Mouse (Mus musculus) large intestine, adult 2 months (tissue): ENCODE measurements at regions not wholly inside any gene's neighbourhood (a gene's known extent, or its start where the extent isn't known, plus 50 kb on each side); places are given as distances from the start of the nearest gene placed in this dataset.

Experiments
- DNase-seq: peaks from one replicate; pipeline ENCODE4 v3.0.0-alpha.2; 2012; ENCODE audit warnings: low read depth, low spot score
- WGBS: fragments of 180-500 bp; shearing (Covaris S2); methylation state at CpG from one replicate; pipeline ENCODE4 v1.1.7; 2018; 5-methylcytosine and 5-hydroxymethylcytosine counted together

GRCm38 (mm10) chr1:75873911-75874310, 327.8 kb downstream of the Slc4a3 start:
- 86% methylated on average over 6 of the region's 6 CpGs for WGBS
- no peak for DNase-seq

GRCm38 (mm10) chr1:75877209-75877608, 331.1 kb downstream of the Slc4a3 start:
- 58% methylated on average over 5 of the region's 5 CpGs for WGBS
- no peak for DNase-seq

- WGBS, result 20% methylated on average over 7 of the region's 7 CpGs
These were observed 339.6 kb downstream of the Slc4a3 start for GRCm38 (mm10) chr1:75885632-75886031.

GRCm38 (mm10) chr1:75888499-75889208, 342.6 kb downstream of the Slc4a3 start:
- DNase-seq, result no peak
- WGBS, result 42% methylated on average over 9 of the region's 9 CpGs

More at GRCm38 (mm10) chr1:75885632-75886031, 339.6 kb downstream of the Slc4a3 start:
- no peak for DNase-seq

- no peak for DNase-seq
- 73% methylated on average over 4 of the region's 4 CpGs for WGBS
These were observed 344.0 kb downstream of the Slc4a3 start for GRCm38 (mm10) chr1:75889847-75890591.

- 88% methylated on average over 10 of the region's 10 CpGs for WGBS
- no peak for DNase-seq
These were observed 344.7 kb downstream of the Slc4a3 start for GRCm38 (mm10) chr1:75890636-75891276.

- WGBS, result 100% methylated on average over 1 of the region's 1 CpGs
- no peak for DNase-seq
These were observed 349.5 kb downstream of the Slc4a3 start for GRCm38 (mm10) chr1:75895550-75895949.

- 41% methylated on average over 1 of the region's 1 CpGs for WGBS
- no peak for DNase-seq
These were observed 355.1 kb downstream of the Slc4a3 start for GRCm38 (mm10) chr1:75901146-75901545.

GRCm38 (mm10) chr1:75905699-75906470, 359.8 kb downstream of the Slc4a3 start:
- DNase-seq, result no peak
- WGBS, result 79% methylated on average over 9 of the region's 9 CpGs

- WGBS, result 83% methylated on average over 2 of the region's 2 CpGs
- DNase-seq, result no peak
These were observed 369.2 kb downstream of the Slc4a3 start for GRCm38 (mm10) chr1:75915311-75915710.

GRCm38 (mm10) chr1:75916181-75916580, 370.1 kb downstream of the Slc4a3 start:
- no peak for DNase-seq
- 58% methylated on average over 2 of the region's 2 CpGs for WGBS

- 38% methylated on average over 2 of the region's 2 CpGs for WGBS
- no peak for DNase-seq
These were observed 373.1 kb downstream of the Slc4a3 start for GRCm38 (mm10) chr1:75919134-75919533.

- WGBS, result 84% methylated on average over 8 of the region's 8 CpGs
These were observed 379.0 kb downstream of the Slc4a3 start for GRCm38 (mm10) chr1:75925046-75925445.

GRCm38 (mm10) chr1:75925802-75926201, 379.7 kb downstream of the Slc4a3 start:
- 35% methylated on average over 9 of the region's 9 CpGs for WGBS
- peak; percentile 1 for DNase-seq

More at GRCm38 (mm10) chr1:75925046-75925445, 379.0 kb downstream of the Slc4a3 start:
- DNase-seq, result no peak

GRCm38 (mm10) chr1:75931852-75932251, 385.8 kb downstream of the Slc4a3 start:
- DNase-seq, result no peak
- 62% methylated on average over 2 of the region's 2 CpGs for WGBS

- 41% methylated on average over 4 of the region's 4 CpGs for WGBS
- DNase-seq, result no peak
These were observed 387.8 kb downstream of the Slc4a3 start for GRCm38 (mm10) chr1:75933831-75934230.

- 95% methylated on average over 4 of the region's 4 CpGs for WGBS
These were observed 388.7 kb downstream of the Slc4a3 start for GRCm38 (mm10) chr1:75934761-75935160.

GRCm38 (mm10) chr1:75935866-75936265, 389.8 kb downstream of the Slc4a3 start:
- DNase-seq, result no peak
- WGBS, result 58% methylated on average over 6 of the region's 6 CpGs

More at GRCm38 (mm10) chr1:75934761-75935160, 388.7 kb downstream of the Slc4a3 start:
- no peak for DNase-seq

GRCm38 (mm10) chr1:75936596-75936995, 390.5 kb downstream of the Slc4a3 start:
- whole genome bisulfite sequencing, result 17% methylated on average over 13 of the region's 13 CpGs
- DNase-seq, result no peak

- no peak for DNase-seq
- WGBS, result 55% methylated on average over 5 of the region's 5 CpGs
These were observed 391.3 kb downstream of the Slc4a3 start for GRCm38 (mm10) chr1:75937331-75937730.
